Mouse (Mus musculus) testis, postnatal 10 days (tissue): ENCODE measurements at regions not wholly inside any gene's neighbourhood (a gene's known extent, or its start where the extent isn't known, plus 50 kb on each side); places are given as distances from the start of the nearest gene placed in this dataset.

Experiments
- DNase-seq: peaks from one replicate; pipeline ENCODE4 v3.0.0; 2021; ENCODE audit warnings: low spot score

DNA sequence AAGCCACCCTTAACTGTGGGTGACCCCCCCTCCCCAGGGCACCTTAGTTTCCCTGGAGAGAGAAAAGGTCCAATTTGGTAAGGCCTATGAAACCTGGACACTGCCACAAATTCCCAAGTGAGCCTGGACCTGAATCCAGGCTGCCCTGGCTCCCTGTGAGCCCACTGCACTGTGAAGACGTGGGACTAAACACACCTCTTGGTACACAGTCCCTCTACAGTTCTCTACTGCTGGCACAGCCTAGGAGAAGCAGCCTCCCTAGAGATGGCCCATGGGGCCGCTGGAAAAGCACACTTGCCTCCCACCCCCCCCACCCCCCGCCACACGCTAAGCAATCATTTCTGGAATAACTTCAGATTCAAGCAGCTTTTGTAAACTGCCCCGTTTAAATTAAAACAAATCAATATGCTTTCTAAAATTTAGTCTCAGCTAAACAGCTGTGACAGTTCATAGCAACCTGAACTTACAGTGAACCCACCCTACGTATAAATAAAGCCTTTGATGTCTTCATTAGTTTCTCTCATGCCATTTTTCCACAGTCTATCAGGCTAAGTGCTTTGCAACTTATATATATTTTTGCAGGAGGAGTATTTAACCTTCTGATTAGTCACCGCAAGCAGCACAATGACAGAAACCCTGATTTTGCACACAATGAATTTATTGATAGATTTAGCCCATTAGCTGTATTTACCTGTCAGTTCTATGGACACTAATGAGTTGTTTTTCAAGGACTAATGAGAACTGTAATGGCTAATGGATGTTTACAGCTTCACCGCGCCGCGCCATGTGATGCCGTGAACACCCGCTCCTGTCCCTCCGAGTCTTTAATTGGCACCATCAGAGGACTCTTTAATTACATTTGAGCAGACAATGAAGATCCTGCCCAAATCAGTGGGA is 215.3 kb downstream of the 3100002H09Rik start:
- no peak for DNase-seq

DNA sequence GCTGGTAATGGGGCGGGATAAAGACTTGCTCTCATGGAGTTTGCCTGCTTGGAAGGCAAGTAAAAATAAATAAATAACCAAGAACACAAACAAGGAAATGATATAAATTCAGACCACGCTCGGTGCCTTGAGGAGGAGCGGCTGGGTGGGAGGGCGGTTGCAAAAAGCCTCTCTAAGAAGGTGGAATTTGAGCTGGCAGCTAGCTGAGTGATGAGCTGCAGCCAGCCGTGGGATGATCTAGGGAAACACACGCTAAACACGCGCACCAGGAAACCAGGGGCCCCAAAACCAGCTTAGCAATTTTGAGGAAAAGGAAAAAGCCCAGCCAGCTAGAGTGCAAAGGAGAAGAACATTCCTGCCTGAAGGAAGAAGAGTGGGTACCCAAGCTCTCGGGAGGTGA is 217.0 kb downstream of the 3100002H09Rik start:
- DNase-seq, result no peak

DNA sequence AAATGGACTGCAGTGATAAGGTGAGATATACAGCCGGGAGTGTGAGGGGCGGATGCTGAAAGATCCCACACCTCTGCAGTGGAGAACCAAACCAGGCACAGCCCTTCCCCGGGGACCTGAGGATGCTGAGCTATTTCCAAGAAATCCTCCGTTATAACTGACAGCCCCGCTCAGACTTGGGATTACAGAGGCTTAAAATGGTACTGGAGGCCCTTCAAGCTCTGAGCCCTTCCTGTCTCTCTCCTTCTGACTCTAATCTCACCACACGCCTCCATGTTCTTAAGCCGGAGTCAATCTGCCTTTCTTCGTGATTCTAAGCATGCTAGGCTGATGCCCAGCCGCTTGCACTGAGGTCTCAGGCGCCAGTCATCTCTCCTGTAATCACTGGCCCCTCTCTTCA is 221.5 kb downstream of the 3100002H09Rik start:
- DNase-seq, result no peak

DNA sequence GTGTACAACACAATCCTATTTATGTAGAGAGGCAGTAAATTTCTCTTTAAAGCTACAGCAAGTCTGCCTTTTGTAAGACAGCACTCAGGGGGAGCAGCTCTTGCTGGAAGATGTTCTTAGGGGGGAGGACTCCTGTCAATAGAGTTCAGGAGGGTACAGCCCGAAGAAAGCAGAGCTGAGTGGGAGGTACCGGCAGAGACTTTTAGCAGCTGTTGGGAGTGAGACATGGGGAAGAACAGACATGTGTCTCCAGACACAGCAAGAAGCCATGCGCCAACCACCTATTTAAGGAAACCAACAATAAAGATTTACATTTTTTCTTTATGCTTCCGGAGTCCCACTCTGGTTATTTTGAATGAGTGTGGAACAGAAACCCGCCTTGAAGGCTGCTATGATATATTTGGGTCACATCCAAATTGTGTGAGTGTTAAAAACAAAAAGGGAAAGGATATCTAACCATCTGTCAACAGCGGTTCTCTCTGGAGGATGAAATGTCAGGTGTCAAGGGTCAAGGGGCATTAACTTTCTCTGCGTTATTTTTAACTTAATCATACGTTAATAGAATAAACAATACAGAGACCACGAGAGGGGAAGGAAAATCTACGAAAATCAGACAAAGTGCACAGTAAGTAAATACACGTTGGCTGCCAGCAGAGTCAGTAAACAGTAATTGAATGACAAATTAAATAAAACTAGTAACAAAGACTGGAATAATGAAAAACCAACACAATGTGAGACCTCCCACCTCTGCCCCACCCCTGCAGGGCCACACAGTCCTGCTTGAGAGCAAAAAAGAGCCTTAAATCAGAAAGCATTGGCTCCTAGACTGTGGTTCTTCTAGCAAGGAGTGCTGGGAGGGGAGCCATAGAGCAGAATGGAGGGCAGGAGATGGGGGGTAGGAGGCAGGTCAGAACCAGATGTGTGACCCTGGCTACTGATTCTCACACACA is 225.2 kb downstream of the 3100002H09Rik start:
- no peak for DNase-seq

DNA sequence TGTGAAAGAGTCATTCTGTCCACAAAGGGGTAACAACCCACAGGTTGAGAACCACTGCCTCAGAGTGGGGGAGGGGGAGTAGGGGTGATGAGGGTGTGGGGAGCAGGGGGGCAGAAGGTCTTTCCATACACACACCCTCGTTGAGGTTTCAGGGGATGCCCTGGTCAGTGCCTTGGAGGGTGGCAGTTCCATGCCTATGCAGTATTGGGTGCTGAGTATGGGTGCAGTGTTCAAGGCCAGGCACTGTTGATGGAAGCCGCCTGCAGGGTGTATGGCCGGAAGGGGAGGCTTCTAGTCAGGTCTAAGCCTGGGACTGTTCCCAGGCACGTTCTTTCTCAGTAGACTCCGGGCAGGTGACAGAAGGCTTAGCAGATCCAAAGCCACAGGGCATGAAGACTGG is 234.1 kb downstream of the 3100002H09Rik start:
- no peak for DNase-seq

DNA sequence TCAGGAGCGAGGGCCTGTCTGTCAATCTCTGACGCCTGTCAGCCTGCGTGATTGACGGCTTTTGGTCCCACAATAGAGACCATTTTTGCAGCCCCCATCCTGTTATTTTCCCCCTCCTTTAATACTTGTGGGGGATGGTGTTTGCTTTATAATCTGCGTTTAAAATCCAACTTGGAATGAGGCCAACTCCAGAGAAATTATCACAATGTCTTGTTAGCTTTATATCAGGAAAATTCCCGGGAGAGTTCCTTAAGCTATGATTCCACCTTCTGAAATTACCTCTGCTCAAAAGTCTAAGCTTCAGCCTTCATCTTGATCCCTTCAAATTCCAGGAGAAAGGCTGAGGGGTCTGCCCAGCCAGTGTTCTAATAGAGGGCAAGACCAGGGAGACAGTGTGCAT is 235.0 kb downstream of the 3100002H09Rik start:
- no peak for DNase-seq

DNA sequence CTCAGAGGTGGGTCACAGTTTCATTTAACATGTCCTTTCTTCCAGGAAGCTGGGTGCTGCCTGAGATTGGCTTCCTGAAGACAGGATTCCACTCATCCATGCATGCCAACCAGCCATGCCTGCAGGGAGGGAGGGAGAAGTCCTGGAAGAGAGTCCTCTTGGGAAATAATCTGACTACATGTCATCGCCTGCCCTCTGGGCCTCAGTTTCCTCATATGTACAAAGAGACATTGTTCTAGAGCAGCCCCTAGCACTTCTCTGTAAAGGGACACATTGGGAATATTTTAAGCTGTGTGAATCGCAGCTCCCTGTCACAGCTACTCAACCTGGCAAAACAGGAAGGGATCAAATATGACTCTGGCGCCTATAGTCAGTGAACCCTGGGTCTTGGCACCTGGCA is 241.8 kb downstream of the 3100002H09Rik start:
- no peak for DNase-seq

DNA sequence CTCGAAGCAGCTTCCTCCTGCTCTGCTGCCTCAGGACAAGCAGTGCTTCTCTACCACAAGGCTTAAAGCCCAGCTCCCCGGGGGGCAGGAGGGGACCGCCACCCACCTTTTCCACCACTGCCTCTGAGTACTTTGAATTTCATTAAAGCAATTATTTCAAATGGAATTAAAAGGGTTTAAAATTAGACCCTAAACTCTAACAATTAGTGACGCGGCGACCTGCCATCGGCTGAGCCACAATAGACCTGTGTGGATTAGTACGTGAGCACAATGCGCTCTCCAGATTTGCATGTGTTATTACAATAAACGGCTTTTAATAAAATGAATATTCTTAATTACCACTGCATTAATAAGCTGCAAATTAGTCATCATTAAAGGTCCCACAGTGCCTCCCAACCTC is 242.5 kb downstream of the 3100002H09Rik start:
- no peak for DNase-seq

DNA sequence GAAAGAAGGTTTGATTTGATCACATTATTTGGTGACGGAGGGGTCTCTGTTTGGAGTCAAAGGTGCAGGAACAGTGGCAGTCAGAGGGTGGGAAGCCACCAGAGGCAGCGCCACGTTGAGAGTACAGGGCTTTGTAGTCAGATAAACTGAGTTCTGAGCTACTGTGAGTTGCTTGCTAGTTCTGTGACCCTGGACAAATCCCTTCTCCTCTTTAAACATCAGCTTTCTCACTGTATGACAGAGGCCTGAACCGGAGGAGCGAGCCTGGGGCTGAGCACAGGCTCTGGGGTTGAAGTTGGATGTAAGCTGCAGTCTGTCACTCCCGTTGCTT is 250.1 kb downstream of the 3100002H09Rik start:
- DNase-seq, result no peak

DNA sequence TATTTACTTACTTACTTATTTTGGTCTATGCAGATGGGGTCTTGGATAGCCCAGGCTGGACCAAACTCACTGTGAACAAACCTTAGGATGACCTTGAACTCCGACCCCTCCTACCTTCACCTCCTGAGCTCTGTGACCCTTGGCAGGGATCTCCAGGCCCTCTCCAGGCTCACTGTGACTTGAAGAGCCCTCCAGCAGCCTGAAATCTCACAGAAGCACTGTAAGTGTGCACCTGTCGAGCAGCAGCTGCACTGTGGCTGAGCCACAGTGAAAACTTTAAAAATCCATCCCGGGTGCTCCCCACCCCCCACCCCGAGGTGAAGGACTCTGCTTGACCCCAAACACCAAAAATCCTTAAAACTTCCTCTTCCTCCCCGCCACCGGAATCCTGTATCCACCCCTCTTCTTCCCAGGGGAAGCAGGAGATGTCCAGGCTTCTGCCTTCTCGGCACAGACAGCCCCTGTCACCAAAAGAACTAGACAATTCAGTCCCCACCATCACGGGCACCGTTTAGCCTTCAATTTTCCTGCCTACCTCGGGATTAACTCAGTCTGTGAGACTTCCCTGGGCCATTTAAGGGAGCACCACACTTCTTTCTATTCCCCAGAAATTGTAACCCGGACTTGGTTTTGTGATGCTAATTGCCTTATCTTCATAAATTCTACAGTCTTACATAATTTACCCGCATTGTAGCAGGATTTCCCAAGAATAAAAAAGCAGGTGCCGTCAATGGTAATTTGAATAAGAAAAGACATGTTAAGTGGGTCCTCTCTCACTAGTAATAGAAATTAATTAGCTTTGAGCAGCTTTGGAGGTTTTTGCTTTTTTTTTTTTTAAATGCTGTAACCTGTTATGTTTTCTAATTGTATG is 250.7 kb downstream of the 3100002H09Rik start:
- no peak for DNase-seq

DNA sequence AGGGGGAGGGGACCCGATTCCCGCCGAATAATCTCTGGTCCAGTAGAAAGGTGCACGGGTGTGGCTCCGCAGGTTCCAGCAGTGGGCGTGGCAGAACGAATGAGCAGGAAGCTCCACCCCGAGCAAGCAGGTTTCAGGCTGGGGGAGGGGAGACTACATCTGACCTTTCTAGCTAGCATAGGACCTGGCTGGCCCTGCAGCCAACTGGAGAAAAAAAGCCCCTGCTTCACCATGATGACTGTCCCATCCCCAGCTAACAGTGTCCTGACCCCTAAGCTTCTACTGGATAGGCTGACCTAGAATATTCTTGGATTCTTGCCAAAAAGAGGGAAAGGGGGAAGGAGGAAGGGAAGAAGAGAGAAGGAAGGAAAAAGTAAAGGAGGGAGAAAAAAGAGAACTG is 252.1 kb downstream of the 3100002H09Rik start:
- DNase-seq, result peak; percentile 2

DNA sequence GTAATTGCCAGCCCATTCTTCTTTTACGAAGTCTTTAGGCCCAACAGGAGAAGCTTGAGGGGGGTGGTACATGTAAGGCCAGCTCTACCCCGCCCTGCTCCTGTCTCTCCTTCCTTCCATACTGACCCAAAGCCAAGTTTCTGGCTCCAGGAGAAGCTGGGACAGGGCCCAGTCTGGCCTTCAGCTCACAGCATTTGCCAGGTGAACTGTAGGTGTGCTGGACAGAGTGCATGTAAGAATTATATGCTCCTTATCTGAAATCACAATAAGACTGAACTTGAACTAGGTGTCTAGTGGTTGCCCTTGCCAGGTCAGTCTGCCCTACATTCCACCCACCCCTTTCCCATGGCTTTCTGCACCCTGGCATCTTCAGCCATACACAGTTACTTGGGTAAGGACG is 260.2 kb downstream of the 3100002H09Rik start:
- peak; percentile 27 for DNase-seq

DNA sequence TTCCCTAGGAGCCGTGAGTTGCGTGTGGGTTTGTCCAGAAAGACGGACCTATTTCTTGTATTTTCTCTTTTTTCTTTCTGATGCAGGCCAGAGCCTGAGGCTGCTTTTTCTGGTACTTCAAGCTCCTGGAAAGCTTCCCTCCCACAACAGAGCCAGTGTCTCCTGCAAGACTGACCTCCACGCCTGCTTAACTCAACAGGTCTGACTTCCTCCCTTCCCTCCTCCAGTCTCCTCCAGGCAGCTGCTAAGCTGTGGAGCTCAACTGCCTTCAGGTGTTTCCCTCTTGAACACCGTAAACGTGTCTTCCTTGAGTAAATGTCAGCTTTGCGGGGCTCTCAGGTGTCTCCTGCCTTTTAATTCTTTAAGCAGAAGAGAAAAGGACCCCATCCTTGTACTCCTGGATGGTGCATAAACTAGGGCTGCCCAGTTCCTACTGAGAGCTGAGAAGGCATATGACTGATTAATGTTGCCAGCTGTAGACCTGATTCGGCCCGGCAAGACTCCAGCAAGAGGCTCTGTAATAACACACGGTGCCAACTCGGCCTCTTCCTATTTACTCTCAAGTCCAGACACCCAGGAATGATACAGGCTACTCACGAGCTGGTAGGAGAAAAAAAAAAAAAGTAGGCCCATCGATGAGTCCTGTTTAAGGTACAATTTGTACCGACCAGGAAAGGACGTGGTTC is 260.9 kb downstream of the 3100002H09Rik start:
- peak; percentile 38 for DNase-seq

DNA sequence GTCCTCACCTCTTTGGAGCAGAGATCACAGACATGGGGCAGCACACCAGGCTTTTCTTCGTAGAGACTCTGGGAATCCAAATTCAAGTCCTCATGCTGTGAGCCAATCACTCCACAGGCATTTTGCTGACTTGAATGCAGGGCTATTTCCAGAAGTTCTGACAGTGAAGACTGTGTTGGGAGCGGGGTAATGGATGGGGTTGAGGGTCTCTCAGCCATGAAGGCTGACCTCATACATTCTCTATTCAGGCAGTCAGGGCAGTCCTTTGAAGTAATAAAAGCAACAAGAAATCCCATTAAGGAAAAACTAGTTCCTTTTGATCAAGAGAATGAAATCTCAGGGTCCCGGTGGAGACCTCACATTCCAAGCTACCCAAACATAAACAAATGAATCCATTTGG is 261.5 kb downstream of the 3100002H09Rik start:
- peak; percentile 11 for DNase-seq

DNA sequence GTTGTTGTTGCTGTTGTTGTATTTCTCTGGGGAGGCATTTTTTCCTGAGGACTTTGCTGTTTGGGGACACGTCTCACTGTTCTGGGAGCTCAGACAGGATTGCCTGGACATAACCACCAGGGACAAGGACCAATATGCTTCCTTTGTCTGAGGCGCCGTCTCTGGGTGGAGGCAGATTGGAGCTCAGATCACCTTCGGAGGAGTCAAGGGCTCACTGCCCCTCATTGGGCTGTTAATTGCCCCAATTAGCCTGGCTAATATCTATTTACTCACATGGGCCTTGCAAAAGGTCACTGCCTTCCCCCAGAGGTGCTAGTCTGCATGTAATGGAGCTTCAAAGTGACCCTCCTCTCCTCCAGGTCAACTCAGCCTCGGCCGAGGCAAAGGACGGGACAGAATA is 270.5 kb downstream of the 3100002H09Rik start:
- DNase-seq, result no peak

DNA sequence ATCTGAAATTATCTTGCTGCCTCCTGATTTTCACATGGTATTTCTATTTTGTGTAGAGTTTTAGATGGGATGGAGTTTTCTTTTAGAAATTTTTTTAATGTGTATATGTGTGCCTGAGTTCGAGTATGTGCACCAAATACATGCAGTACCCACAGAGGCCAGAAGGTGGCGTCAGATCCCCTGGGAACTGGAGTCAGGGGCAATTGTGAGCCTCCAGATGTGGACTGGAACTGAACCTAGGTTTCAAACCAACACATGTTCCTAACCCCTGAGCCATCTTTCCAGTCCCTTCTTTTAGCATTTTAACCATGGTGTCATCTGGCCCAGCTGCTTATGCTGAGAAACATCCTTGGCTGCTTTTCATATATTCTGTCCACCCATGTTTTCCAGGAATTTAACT is 274.9 kb downstream of the 3100002H09Rik start:
- DNase-seq, result peak; percentile 58

DNA sequence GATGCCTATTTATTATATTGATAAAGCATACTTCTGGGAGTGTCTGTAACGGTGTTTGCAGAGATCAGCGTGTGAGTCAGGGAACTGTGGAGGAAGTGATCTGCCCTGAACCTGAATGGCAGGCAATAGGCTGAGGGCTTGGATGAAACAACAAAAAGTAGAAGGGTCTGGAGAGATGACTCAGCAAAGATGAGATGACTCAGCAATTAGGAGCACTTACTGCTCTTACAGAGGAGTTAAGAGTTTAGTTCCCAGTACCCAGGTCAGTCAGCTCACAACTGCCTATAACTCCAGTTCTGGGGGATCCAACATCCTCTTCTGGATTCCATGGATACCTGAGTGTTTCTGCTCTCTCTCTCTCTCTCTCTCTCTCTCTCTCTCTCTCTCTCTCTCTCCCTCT is 277.6 kb downstream of the 3100002H09Rik start:
- peak; percentile 12 for DNase-seq

DNA sequence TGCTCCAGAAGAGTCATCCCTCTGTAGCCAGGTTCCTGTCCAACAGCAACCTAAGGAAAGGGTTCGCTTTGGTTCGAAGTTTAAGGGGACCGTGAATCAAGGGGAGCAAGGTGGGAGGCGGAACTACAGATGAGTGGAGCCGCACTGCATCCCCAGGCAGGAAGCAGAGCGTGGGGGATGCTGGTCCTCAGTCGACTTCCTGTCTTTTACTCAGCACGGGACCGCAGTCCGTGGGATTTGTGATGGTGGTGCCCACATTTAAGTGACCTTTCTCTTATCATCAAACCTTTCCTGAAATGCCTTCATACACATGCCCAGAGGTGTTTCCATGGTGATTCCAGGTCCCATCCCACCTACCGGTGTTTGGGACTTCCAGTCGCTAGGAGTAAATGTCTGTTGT is 278.2 kb downstream of the 3100002H09Rik start:
- peak; percentile 30 for DNase-seq

DNA sequence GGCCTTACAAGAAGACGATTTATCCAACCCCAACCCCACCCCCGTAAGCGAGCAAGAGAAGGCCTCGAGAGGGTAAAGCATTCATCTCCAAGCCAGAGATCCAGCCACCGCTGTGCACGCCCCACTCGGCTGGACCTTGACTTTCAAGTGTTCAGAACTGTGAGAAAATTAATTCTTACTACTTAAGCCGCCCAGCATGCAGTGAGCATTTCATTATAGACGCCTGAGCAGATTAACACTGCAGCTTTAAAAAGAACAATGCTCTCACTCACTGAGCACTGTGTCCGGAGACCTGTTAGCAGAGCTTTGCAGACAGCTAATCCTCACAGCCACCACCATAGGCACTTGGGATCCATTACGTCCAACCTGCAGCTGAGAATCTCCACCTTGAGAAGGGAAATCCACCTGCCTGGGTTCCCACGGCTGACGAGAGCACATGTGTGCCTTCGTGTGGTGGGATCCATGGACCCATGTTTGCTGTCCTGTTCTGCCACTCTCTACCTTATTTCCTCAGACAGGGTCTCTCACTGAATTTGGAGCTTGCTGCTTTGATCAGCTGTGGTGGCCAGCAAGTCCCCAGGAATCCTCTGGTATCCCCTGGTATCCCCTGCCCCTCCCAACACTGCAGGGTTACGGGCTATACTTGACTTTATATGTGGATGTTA is 281.4 kb downstream of the 3100002H09Rik start:
- no peak for DNase-seq

DNA sequence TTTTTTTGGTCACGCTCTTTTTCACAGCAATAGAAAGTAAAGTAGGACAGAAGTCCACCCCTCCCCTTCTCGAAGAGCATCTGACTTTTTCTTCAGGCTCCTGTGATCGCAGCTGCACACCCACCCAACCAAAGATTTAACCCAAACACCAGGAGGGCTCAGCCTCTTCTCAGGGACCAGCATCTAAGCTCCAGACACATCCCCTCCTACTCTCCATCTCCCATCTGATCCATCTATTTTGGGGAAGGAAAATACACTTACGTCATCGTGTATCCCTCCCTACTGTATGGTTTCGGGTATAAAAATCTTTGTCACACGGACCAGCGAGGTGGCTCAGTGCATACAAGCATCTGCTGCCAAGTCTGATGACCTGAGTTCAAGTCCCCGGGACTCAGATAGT is 284.3 kb downstream of the 3100002H09Rik start:
- no peak for DNase-seq

DNA sequence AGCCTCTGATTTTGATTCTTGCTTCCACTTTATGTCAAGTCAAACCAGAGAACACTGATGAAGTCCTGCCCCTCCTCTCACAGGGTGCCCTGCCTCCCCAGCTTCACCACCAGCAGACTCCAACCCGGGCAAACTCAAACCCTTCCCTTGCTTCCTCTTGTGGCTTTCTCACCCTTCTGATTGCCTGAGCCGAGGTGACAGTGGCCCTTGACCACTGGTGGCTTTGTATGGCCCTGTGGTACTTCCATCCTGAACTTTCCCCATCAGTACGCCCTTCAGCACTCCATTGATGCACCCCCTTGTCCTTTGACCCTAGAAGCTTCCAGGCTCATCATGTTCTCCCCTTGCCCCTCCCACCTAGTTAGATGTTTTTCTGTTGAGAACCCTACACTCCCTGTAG is 287.0 kb downstream of the 3100002H09Rik start:
- no peak for DNase-seq
